Mouse (Mus musculus) hematopoietic stem cell, adult 5-6 weeks (primary cell): ENCODE measurements at regions not wholly inside any gene's neighbourhood (a gene's known extent, or its start where the extent isn't known, plus 50 kb on each side); places are given as distances from the start of the nearest gene placed in this dataset.

Experiments
- ATAC-seq, 2 experiments: fragments of 125-278 bp in 1 of 2; replicated peaks in 1 of 2; 2 replicates each; pipeline ENCODE4 v1.8.0; 2016 to 2017; ENCODE audit warnings: inconsistent platforms in 2 of 2, mild to moderate bottlenecking in 2 of 2, moderate number of reproducible peaks in 2 of 2, low read depth in 1 of 2, moderate TSS enrichment in 1 of 2; ENCODE audit not compliant: low FRiP score in 2 of 2, poor library complexity in 2 of 2, severe bottlenecking in 2 of 2, insufficient read depth in 1 of 2, low TSS enrichment in 1 of 2

DNA sequence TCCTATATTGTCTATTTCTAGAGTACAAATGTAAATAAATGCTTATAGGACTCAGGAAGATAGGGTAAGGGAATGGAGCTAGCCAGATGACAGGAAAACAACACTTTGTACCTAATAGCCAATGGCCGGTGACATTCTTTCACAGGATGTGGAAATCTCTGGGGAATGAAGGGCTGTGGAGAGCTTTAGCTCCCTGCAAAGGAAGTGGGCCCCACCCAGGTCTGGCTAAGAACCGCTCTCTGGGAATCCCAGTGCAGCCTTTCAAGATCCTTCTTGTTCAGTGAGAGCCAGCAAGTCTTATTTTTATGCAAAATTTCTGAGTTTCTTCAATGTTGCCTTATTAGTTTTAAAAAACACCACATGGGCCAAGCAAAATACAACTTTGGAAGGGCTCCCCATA lies 54.7 kb upstream of the Pappa2 start:
- ATAC-seq: no peak

DNA sequence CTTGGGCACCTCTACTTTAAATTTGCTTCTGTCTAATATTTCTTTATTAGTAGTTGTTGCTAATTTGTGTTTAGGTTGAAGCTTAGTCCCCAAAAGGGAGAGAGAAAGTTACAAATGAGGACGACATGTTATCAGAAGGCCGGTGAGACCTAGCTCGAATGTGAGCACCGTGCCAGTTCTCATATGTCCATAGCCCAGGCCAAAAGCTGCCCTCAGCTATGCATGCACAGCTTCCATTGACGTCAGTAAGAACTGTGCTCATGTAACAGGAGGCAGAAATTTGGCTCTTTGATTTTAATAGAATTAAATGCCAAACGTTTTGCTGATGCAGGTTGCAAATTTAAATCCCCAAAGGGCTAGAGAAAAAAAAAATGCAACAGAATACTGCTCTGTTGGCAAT lies 56.1 kb upstream of the Pappa2 start:
- ATAC-seq: no peak

DNA sequence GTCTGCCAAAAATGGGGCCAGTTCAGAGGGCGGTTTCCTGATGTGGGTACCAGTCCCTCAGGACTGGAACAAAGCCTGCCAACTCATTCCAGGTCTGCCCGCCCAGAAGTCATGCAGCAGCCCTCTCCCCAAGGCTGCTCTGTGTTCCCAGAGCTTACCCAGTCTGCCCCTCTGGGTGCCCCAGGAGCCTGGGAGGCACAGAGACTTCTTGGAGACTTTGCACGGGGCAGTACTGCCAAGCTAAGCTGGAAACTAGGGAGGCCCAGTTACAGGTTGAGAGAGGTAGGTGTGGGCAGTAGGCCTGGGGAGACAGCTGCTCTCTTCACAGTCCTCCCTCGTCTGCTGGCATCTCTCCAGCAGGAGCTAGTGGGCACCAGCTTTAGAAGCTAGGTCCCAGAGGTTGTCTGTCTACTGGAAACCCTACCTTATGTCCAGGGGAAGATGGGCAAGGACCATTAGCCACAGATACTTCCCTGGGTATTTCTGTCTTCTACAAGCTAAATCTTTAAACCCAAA lies 65.6 kb upstream of the Pappa2 start:
- ATAC-seq: peak; percentile 25 to 27; a peak in 3 of 4 replicates

DNA sequence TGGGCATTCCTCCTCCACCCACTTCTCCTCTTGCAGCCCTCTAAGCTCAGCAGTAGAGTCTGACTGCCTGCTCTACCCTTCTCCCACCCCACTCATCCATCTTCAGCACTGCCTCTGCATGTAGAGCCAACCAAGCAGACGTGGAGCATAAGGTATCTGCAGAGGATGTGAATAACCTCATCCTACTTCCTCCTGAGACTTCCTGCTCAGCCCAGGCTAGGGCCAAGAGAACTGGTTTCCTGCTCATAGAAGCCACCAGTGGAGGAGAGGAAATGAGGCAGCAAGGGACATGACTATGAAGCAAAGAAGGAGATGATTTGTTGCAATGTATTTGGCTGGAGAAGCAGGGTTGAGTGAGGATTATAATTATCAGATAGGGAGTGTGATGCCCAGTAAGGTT lies 84.7 kb upstream of the Pappa2 start:
- ATAC-seq: peak; percentile 96 to 99

DNA sequence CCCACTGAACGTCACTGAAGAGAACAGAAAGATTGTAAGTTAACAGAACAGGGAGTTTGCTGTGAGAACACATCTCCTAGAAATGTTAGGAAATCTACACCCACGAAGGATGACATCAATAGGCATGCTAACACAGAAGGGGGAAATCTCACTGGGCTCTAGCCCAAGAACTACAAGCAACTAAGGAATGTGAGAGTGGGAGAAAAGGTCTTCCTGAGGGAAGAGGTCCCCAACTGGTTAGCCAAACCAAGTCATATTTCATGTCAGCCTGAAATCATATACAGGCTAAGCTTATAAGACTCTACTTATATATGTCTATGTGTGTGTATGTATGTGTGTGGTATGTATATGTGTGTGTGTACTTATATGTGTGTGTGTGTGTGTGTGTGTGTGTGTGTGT lies 118.9 kb upstream of the Pappa2 start:
- ATAC-seq: no peak

DNA sequence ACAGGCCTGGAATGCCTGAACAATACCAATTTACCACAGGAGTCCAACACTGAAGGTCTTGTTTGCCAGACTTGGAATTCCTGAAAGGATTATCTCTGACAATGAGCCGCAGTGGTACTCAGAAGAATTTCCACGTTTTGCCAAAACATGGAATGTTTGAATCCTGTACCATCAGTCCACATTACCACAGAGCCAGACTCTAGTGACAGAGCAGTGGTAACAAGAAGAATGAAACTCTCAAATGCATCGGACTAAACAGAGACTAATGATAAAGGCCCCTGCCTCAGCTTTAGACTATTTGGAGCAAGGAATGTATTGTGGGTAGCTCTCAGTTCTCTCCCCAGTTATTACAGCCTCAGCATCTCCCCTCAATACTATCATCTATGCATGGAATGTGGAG lies 109.9 kb upstream of the Cop1 start:
- ATAC-seq: no peak

DNA sequence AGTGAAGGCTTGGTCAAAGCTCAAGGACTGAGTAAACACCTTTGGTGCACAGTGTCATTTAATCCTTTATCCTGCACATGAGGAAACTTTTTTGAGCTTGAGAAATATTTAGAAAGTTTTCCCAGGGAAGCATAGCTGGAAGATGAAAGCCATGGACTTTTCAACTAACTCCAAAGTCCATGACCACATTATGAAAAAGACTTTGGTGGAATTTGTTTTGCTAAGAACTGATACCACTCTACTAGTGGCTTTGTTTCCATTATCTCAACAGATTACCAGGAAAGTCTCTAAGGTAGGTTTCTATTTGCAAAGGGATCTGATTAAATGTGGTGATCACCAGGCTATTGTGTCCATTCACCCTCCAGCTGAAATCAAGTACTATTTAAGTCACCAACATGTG lies 107.2 kb upstream of the Cop1 start:
- no peak for ATAC-seq

DNA sequence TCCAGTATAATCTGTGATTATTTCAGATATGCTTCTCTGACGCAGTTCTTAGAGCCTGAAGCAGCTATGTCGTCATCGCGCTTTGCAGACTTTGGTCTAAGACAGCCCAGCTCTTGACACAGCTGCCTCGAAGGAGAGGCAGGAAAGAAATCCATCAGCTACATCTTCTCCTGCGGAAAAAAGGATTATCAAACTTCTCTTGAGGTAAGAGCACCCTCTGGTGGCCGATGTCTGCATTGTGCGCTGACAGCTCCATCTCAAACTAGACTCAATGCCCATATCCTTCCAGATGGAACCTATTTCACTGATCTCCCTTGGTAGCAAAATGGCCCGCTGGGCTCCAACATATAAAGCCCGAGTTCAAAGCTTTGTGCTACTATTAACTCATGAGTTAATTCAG lies 96.8 kb upstream of the Cop1 start:
- ATAC-seq: peak; percentile 69 to 81; a peak in 3 of 4 replicates

DNA sequence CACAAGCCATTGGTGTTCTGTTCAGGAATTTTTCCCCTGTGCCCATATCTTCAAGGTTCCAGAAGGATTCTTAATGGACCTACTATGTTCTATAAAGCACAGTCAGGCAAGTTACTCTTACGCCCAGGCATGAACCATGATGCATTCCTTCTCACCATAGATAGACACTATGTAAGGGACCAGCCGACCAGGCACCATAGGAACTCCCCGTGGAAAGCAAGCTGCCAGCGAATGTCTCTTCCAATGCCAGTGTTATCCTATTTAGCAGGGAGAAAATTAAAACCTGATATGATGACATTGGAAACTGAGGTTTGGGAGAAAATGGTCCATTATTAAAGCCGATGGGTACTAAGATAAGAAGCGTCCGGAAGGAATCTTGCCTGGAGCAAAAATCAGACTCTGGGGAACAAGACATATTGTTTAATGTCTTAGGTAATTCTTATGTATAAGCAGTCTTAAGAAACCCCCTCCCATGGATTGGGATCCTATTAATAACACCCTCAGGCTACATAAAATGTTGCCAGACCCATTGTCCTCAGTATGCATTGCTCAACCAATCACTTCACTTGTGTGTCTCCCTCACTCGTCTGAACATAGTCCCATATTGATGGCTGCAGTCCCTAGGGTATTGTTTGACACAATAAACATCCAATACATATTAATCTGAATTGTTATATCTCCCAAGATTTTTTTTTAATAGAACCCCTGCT lies 84.2 kb upstream of the Cop1 start:
- no peak for ATAC-seq

DNA sequence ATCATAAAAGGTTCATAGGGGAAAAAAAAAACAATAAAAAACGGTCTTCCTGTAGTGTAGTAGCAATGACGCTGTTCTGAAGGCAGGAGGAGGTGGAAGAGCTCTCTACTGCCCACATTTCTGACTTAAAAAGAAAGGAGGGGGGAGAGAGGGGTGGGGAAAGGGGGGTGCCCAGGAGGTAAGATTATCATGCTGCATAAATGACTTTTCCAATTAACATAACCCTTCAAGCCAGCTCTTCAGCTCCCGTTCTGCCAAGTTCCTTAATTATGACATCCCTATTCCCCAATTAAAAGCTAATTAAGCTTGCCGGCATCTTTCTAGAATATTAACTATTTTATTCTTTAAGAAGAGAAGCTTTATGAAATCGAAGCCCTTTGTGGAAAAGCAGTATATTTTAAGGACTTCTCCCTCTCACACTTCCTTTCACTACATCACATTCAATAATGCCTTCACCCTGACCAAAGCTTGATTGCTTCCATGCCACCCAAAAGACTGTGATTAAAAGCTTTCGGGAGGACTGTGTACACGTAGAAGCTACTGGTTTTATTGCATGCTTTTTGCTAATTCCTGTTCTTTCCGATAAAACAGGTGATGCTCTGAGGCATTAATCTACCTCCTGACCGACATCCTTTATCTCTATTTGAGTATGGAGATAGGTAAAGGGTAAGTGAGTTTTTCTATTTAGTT lies 83.5 kb upstream of the Cop1 start:
- no peak for ATAC-seq

DNA sequence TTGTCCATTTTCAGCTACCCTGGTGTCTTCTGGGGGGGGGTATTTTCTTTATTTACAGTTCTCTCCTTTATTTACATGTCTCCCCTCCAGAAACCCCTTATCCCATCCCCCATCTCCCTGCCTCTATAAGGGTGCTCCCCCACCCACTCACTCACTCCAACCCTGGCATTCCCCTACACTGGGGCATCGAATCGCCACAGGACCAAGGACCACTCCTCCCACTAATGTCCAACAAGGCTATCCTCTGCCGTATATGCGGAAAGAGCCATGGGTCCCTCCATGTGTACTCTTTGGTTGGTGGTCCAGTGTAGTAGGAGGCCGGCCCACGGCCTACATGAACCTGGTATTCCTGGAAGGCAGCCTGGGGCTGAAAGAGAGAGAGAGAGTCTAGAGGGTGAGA lies 82.9 kb upstream of the Cop1 start:
- ATAC-seq: no peak

DNA sequence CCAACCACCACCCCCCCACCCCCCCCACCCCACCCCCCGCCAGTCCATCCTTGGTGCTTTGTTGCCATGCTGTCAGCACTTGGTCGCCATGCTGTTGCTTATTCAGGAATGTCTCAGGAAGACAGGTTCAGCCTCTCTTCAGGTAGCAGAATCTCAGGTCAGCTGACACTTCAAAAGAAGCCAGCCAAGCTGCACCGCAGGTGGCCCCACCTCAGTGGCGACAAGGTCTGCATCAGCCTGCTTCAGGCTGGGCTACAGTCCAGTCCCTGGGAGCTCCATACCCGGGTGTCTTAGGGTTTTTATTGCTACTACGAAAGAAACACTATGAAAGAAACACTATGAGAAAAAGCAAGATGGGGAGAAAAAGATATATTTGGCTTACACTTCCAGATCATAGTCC lies 82.4 kb upstream of the Cop1 start:
- no peak for ATAC-seq

DNA sequence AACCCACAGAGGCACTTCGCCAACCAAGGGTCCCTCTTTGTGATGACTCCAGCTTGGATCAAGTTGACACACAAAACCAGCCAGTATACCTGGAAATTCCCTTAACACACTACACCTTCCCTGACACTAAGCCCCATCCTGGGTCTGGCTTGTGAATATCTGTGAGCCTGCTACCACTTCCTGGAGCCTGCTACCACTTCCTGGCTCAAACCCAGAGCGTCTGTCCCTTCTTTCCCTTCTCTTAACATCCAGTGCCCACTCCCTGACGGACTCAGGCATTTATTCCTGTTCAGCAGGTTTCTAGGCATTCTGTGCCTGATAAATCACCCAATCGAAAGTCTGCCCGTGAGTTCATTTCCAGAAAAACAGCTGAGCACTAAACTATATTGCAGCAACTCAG lies 81.8 kb upstream of the Cop1 start:
- no peak for ATAC-seq

DNA sequence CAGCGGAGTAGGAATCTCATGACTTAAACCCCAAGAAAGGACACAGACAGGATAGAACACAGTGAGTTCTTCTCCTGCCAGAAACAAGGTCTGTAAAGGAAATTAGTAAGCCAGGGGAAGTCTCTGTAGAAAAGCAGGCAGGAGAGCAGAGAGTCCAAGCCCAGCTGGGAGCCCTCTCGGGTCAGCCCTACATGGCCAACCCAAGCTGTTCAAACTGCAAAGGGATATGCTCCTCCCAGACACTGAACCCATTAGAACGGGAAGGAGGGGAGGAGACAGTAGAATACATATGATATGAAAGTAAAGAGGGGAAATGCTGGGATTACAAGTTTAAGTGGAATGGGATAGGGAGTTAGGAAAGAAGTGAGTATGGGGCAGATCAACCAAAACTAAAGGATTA lies 75.7 kb upstream of the Cop1 start:
- ATAC-seq: no peak

DNA sequence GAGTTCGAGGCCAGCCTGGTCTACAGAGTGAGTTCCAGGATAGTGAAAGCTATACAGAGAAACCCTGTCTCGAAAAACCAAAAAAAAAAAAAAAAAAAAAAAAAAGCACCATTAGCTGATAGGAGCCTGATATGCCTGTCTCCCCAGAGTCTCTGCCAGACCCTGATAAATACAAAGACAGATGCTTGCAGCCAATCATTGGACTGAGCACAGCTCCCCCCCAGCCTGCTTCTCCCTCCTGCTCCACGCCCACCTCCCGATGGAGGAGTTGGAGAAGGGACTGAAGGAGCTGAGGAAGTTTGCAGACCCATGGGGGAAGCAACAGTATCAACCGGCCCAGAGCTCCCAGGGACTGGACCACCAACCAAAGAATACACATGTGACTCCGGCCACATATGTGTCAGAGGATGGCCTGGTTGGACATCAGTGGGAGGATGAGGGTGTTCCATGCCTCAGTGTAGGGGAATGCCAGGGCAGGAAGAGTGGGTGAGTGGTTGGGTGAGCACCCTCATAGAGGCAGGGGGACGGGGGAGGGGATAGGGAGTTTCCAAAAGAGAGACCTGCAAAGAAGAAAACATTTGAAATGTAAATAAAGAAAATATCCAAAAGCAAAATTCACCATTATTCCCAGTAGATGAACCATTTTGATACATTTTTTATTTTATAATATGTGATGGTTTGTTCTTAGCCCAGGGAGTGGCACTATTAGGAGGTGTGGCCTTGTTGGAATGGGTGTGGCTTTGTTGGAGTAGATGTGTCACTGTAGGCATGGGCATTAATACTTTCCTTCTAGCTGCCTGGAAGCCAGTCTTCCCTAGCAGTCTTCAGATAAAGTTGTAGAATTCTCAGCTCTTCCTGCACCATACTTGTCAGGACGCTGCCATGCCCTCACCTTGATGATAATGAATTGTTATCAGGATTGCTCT lies 71.8 kb upstream of the Cop1 start:
- ATAC-seq: no peak

DNA sequence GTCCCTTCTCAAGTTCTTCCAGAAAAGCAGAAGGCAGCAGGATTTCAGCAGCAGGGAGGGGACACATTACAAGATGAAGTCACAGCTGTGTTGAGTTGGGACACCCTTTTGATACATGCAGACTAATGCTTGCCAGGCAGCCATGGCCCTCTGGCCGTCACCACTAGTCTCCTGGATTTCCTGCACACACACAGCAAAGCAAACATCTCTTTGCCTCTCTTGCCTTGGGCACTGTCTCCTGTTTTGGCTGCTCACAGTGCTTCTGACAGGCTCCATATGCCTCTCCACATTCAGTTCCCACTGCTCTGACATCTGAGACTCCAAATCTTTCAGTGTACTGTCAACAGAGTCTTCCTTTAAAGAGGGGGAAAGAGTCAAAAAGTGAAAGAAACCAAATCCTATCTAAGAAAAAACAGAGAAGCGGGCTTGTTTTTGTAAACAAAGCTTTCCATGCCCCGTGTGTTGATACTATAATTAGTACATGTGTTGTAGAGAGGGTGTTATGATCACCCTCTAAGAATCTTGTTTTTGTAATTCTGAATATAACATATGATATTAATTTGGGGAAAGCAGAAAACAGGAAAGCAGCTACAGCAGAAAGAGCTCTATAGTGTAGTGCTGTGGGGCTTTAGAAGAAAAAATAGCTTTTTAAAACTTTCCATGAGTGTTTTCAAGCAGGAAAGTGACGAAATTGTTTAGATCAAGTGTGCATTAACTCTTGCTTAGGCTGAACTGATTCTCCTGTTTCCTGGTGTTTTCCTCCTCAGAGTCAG lies 68.8 kb upstream of the Cop1 start:
- ATAC-seq: no peak

DNA sequence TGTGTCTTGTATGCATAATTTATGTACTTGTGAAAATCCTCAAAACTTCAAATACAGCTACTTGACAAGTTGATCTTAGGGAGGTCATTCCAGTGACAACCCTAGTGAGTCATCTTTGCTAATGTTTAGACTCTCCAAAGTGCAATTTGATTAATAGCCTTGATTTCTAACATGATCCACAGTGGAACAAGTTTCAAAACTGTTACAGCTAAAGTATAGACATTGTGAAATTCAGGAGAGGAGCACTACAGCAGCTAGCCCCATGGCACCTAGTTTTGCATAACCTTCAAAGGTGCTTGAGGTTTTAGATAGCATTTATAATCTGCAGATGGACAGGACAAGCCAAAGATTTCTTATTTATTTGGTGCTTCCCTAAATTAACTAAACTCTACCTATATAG lies 50.1 kb upstream of the Cop1 start:
- ATAC-seq: no peak
